Mouse (Mus musculus): ENCODE results near the gene Olfr625-ps1. TPM values are rescaled to one million over a fixed set of nuclear protein-coding genes. Genes with fewer than 3 reads are reported as not detected.

The Olfr625-ps1 gene
- not detected in 2 replicates for total RNA-seq (2023)

DNA sequence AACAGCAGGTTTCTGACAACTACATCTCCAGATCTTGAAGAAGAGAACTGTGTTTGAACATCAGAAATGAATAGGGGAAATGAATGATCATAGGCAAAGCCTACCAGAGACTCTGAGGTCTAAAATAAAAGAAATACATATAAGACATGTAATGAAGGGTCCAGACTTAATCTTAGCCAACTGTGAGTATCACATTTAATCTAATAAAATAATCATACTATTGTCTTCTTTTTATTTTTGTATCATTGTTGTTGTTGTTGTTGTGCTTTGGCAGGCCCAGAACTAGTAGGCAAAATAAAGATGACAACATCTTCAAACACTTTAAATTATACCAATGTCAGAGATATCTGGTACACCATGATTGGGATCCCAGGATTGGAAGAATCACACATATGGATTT is at the start of gene Olfr625-ps1:
TSS of gene Olfr625-ps1 (plus strand) at position 301 of the 400 bp plus-strand sequence.

DNA sequence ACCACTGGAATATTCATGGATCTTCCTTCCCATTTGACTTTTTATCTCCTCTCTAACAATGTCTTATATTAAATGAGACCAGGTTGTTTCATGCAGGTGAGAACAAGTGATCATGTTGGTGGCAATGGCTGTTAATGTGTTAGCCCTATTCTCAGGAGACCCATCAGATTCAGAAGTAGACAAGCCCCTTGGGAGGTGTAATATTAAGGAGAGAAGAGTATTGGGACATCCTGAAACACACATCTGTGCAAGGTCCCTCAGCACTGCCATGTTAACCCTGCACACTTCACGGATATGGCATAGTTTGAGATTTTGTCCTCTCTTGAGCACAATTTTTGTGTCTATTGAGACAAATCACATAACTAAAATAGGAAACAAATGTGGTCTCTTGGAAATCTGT is 39.9 kb upstream of the Olfr625-ps1 start, which contains the start of gene Olfr622:
TSS of gene Olfr622 (minus strand) at position 101 of the 400 bp plus-strand sequence.

DNA sequence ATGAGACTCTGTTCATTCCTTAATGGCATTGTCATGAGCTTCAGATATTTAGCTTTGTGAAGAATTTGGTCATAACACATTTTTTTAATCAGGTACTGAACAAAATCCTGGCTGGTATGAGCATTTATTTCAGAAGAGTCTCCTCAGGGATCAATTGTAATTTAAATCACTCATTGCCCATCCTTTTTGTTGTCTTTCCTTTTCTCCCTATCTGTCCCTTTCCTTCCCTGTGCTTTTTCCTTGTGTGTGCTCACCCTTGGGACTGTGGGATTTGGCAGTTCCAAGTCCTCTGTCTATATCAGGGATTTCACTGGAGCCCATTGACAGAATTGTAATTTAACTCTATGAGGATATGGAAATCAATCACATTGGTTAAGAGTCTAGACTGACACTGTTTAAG is 18.9 kb upstream of the Olfr625-ps1 start, which contains the start of gene Olfr623:
TSS of gene Olfr623 (minus strand) at position 101 of the 400 bp plus-strand sequence.

DNA sequence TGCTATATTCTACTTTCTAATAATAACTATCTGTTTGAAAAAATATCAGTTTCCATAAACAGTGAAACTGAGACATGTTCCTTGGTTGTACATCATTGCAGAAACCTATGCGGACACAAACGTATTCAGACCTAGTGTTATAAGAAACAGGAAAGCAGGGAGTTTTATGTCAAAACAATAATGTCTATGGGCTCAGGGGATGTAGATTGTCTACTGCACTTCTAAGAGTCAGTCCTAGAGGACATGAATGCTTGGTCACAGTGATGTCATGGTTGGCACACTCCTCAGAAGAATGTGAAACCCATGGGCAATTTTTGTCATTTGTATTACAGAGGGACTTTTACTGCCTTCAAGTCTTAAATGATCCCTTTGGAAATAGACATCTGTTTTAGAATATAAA is 11.4 kb upstream of the Olfr625-ps1 start, which contains the start of gene Olfr624:
TSS of gene Olfr624 (minus strand) at position 101 of the 400 bp plus-strand sequence.

DNA sequence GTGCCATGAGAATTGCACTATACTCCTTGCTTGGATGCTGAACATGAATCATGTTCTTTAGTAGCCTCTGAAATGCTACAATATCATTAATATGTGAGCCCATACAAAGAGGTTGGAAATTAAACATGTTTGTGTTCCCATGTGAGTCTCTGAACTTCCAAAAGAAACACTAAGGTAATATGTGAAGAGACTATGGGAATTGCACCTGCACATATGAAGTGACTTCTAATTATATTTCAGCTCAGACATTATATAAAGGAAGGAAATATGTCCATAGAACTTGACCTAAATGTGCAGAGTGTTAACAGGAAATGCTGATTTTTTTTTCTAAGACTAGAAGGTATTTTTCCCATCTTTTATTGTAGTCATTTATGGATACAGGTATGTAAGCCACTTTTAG is 31.9 kb downstream of the Olfr625-ps1 start, which contains the start of gene Olfr243:
TSS of gene Olfr243 (plus strand) at position 301 of the 400 bp plus-strand sequence.

DNA sequence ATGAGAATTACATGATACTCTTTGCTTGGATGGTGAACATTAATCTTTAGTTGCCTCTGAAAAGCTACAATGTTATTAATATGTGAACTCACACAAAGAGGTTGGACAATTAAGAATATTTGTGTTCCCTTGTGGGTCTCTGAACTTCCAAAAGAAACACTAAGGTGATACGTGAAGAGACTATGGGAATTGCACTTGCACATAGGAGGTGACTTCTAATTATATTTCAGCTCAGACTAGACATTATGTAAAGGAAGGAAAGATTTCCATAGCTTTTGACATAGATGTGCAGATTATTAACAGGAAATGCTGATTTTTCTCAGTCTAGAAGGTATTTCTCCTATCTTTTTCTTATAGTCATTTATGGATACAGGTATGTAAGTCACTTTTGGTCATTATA is 47.6 kb downstream of the Olfr625-ps1 start, which contains the start of gene Olfr628:
TSS of gene Olfr628 (plus strand) at position 301 of the 400 bp plus-strand sequence.

Other genes with a start within 250 kb of the Olfr625-ps1 start
- gene Olfr605, start 237.3 kb upstream of the Olfr625-ps1 start, total RNA-seq (2023): not detected in 2 replicates
- not detected in 2 replicates for gene Olfr606, start 233.7 kb upstream of the Olfr625-ps1 start, total RNA-seq (2023)
- not detected in 2 replicates for gene Olfr607, start 218.6 kb upstream of the Olfr625-ps1 start, total RNA-seq (2023)
- not detected in 2 replicates for gene Olfr608, start 212.8 kb upstream of the Olfr625-ps1 start, total RNA-seq (2023)
- not detected in 2 replicates for gene Olfr609, start 184.7 kb upstream of the Olfr625-ps1 start, total RNA-seq (2023)
- gene Olfr610, start 170.6 kb upstream of the Olfr625-ps1 start, total RNA-seq (2023): not detected in 2 replicates
- not detected in 2 replicates for gene Olfr611, start 161.9 kb upstream of the Olfr625-ps1 start, total RNA-seq (2023)
- gene Olfr612, start 140.0 kb upstream of the Olfr625-ps1 start, total RNA-seq (2023): not detected in 2 replicates
- not detected in 2 replicates for gene Olfr613, start 134.6 kb upstream of the Olfr625-ps1 start, total RNA-seq (2023)
- gene Olfr615, start 126.6 kb upstream of the Olfr625-ps1 start, total RNA-seq (2023): not detected in 2 replicates
- not detected in 2 replicates for gene Olfr616, start 113.6 kb upstream of the Olfr625-ps1 start, total RNA-seq (2023)
- gene Olfr617, start 109.7 kb upstream of the Olfr625-ps1 start, total RNA-seq (2023): not detected in 2 replicates
- gene Olfr618, start 92.6 kb upstream of the Olfr625-ps1 start, total RNA-seq (2023): not detected in 2 replicates
- not detected in 2 replicates for gene Olfr619, start 82.1 kb upstream of the Olfr625-ps1 start, total RNA-seq (2023)
- not detected in 2 replicates for gene Olfr620, start 70.2 kb upstream of the Olfr625-ps1 start, total RNA-seq (2023)
- gene Olfr622, start 40.0 kb upstream of the Olfr625-ps1 start, total RNA-seq (2023): not detected in 2 replicates
- gene Olfr623, start 19.0 kb upstream of the Olfr625-ps1 start, total RNA-seq (2023): not detected in 2 replicates
- not detected in 2 replicates for gene Olfr624, start 11.5 kb upstream of the Olfr625-ps1 start, total RNA-seq (2023)
- not detected in 2 replicates for gene Olfr243, start 32.0 kb downstream of the Olfr625-ps1 start, total RNA-seq (2023)
- gene Olfr628, start 47.7 kb downstream of the Olfr625-ps1 start, total RNA-seq (2023): not detected in 2 replicates
- gene Olfr629, start 62.2 kb downstream of the Olfr625-ps1 start, total RNA-seq (2023): not detected in 2 replicates
- gene Olfr630, start 74.6 kb downstream of the Olfr625-ps1 start, total RNA-seq (2023): not detected in 2 replicates
- gene Olfr69, start 88.9 kb downstream of the Olfr625-ps1 start, total RNA-seq (2023): not detected in 2 replicates
- gene Olfr68, start 97.0 kb downstream of the Olfr625-ps1 start, total RNA-seq (2023): not detected in 2 replicates
- gene Olfr67, start 109.1 kb downstream of the Olfr625-ps1 start, total RNA-seq (2023): not detected in 2 replicates
- 16.2 and 21.8 TPM in 2 replicates for gene Hbb-bt, start 131.3 kb downstream of the Olfr625-ps1 start, total RNA-seq (2023)
- gene Hbb-bs, start 145.4 kb downstream of the Olfr625-ps1 start, total RNA-seq (2023): 59.0 and 111 TPM in 2 replicates
- gene Hbb-bh2, start 157.8 kb downstream of the Olfr625-ps1 start, total RNA-seq (2023): not detected in 2 replicates
- not detected in 2 replicates for gene Hbb-bh1, start 160.4 kb downstream of the Olfr625-ps1 start, total RNA-seq (2023)
- gene Hbb-y, start 170.5 kb downstream of the Olfr625-ps1 start, total RNA-seq (2023): not detected in 2 replicates
- not detected in 2 replicates for gene Olfr66, start 203.5 kb downstream of the Olfr625-ps1 start, total RNA-seq (2023)
- not detected in 2 replicates for gene Olfr64, start 211.8 kb downstream of the Olfr625-ps1 start, total RNA-seq (2023)
- not detected in 2 replicates for gene Olfr65, start 220.8 kb downstream of the Olfr625-ps1 start, total RNA-seq (2023)
- gene Olfr631, start 246.1 kb downstream of the Olfr625-ps1 start, total RNA-seq (2023): not detected in 2 replicates